Mouse (Mus musculus) cerebellum, postnatal 25 days (tissue): ENCODE results near the gene Nhsl2.
"Not testable (repeated sequence)": the region's sequence is repeated elsewhere in the genome, so short reads cannot be mapped to it uniquely, and the experiment has no call there.

ENCODE experiments used
- DNase-seq, 2 experiments: peaks; one replicate each; pipeline ENCODE4 v3.0.0; 2021; ENCODE audit warnings: mixed read lengths in 2 of 2

Gene Nhsl2

GRCm38 (mm10) chrX:102094381-102094904 lies 245.3 kb downstream of the Nhsl2 start:
- no peak for DNase-seq

- peak in 1 of 2 experiments; percentile 26 for DNase-seq
Observed at GRCm38 (mm10) chrX:102101886-102102285, 252.7 kb downstream of the Nhsl2 start.

- not testable (repeated sequence) for DNase-seq
Observed at GRCm38 (mm10) chrX:102103830-102104229, 254.6 kb downstream of the Nhsl2 start.

- DNase-seq, result not testable (repeated sequence)
Observed at GRCm38 (mm10) chrX:102109349-102109748, 260.2 kb downstream of the Nhsl2 start.

- DNase-seq, result no peak
Observed at GRCm38 (mm10) chrX:102115676-102116075, 266.5 kb downstream of the Nhsl2 start.

DNA sequence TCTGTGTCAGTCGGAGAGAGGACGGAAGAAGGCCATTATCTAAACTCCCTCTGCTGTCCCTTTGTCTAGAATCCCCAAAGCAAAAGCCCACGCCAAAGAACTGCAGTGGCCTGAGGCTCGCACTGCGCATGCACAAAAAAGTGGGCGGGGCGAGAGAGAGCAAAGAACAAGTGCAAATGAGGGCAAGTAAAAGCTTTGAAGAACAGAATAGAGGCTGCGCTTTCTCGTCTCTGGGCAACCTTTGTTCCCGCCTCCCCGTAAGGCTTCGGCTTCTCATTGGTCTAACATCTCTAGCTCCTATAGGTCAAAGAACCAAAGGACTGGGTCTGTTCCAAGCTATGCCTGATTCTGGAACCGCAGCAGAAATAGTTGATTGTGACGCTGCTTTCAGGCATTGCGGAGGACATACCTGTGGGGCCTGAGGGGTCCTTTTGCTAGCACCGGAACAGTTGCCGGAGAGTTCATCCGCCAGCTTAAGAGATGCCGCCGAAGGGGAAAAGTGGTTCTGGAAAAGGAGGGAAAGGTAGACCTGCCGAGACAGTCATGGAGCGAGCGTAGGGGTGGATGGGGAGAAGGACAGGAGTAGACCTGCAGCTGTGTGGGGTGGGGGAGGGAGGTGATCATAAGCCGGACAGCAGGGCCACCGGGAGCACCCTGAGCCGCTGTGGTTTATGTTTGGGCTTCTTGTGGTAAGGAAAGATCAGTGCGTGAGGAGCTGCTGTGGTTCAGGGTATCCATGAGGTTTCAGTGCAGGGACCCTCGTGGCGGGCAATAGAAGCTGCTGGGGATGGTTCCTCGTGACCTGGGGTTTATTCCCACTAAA lies 270.1 kb downstream of the Nhsl2 start, which contains the start of gene Pin4:
Gene Pin4 (plus strand): TSS at position 406 of the 823 bp plus-strand sequence.
- DNase-seq, result peak; percentile 91 to 95

- DNase-seq, result no peak
Observed at GRCm38 (mm10) chrX:102121321-102121720, 272.1 kb downstream of the Nhsl2 start.

GRCm38 (mm10) chrX:102141157-102141556 lies 292.0 kb downstream of the Nhsl2 start:
- DNase-seq, result no peak
